Mouse (Mus musculus) T-cell, adult 66 days (primary cell): Measurements from ENCODE around the gene Gm6176. TPM values are rescaled to one million over a fixed set of nuclear protein-coding genes. Genes with fewer than 3 reads are reported as not detected.

Experiments
- total RNA-seq, 2 experiments: library from RNA; stranded (reverse); gene quantifications; 3 replicates in 1 of 2; 4 replicates in 1 of 2; pipeline ENCODE4 v1.2.4; 2023

Gene Gm6176
- total RNA-seq = not detected

DNA sequence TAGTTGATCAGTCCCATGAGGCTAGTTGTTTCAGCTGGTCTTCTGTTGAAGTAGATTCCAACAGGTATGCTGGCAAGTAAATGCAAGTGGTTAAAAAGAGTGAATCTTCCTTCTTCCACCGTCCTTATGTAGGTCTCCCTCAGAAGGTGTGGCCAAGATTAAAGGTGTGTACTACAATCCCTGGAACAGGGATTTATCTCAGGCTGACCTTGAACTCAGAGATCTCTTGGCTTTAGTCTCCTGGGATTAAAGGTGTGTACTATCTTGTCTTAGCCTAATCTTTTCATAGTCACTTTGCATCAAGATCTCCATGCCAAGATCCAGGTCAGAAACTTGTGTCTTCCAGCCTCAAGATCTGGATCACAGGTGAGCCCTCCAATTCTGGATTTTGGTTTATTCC is at the start of gene Gm6176:
TSS of gene Gm6176 (minus strand) at position 101 of the 400 bp plus-strand sequence.

DNA sequence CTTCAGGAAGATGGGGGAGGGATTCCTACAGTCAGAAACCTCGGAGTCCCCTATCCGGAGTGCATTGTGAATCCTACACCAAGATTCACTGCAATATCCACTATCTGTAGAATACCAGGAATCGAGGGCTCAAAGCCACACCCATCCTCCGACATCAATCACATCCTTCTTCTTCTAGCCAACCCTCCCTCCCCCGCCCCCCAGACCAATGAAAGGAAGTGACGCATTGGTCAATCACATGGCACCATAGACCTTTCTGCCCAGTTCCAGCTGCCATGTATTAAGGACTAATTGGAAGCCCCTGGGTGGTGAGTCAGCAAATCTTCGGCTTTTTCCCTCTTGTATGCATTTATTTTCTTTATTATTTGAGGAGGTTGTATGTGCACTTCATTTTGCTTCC is 12.7 kb upstream of the Gm6176 start, which contains the start of gene Vmn1r139:
TSS of gene Vmn1r139 (plus strand) at position 301 of the 400 bp plus-strand sequence.

GRCm38 (mm10) chr7:22028797-22029196 is 27.3 kb downstream of the Gm6176 start, which contains the start of gene Vmn1r138:
Gene Vmn1r138, minus strand, starts transcription at chr7:22028897.

Other genes with a start within 250 kb of the Gm6176 start
- gene Vmn1r135, start 224.0 kb downstream of the Gm6176 start, total RNA-seq = not detected
- not detected for gene Gm5725, start 212.0 kb downstream of the Gm6176 start, total RNA-seq
- not detected for gene Gm5891, start 135.0 kb downstream of the Gm6176 start, total RNA-seq
- not detected for gene Vmn1r137, start 61.7 kb downstream of the Gm6176 start, total RNA-seq
- gene Vmn1r138, start 27.4 kb downstream of the Gm6176 start, total RNA-seq = not detected
- gene Vmn1r139, start 12.8 kb upstream of the Gm6176 start, total RNA-seq = not detected
- not detected for gene Gm16451, start 61.9 kb upstream of the Gm6176 start, total RNA-seq
- gene Gm10666, start 78.4 kb upstream of the Gm6176 start, total RNA-seq = not detected
- not detected for gene Vmn1r142, start 107.7 kb upstream of the Gm6176 start, total RNA-seq
- gene Vmn1r143, start 133.1 kb upstream of the Gm6176 start, total RNA-seq = not detected
- not detected for gene Gm8653, start 145.0 kb upstream of the Gm6176 start, total RNA-seq
- not detected for gene Gm8453, start 173.2 kb upstream of the Gm6176 start, total RNA-seq